Mouse (Mus musculus) neural tube, embryonic 14.5 days (tissue): ENCODE measurements around the gene Fbln5. TPM values are rescaled to one million over a fixed set of nuclear protein-coding genes. Genes with fewer than 3 reads are reported as not detected.

ENCODE experiments used
- polyA plus RNA-seq: library from polyadenylated mRNA; unstranded; fragments of >200 nt; fragmentation: Nextera tagmentation; extraction: Ambion mirVana; gene quantifications from 2 replicates; pipeline ENCODE4 v1.2.1, GENCODE M21; 2014

Fbln5 gene
- polyA plus RNA-seq, 1 experiment from 2014 or later, result 1.9 TPM

Other genes with a start within 250 kb of the Fbln5 start
- gene Tc2n, start 100.5 kb downstream of the Fbln5 start, polyA plus RNA-seq, result 0.17 and 0.32 TPM in 2 replicates
- gene Trip11, start 94.2 kb upstream of the Fbln5 start, polyA plus RNA-seq, result 18.9 and 31.9 TPM in 2 replicates
- 13.1 and 13.3 TPM in 2 replicates for gene Atxn3, start 139.2 kb upstream of the Fbln5 start, polyA plus RNA-seq
- 34.5 and 39.8 TPM in 2 replicates for gene Cpsf2, start 156.9 kb upstream of the Fbln5 start, polyA plus RNA-seq